Mouse (Mus musculus) T-helper 2 cell (primary cell): ENCODE measurements around the gene Ubl5.

Experiments
- in situ Hi-C: fragments of 300-600 bp; cut with MboI, MseI; formaldehyde crosslinking; loops from one replicate; pipeline ENCODE4 v1.15.1; 2025; ENCODE audit warnings: high pct_unique_total_duplicates

The Ubl5 gene

DNA sequence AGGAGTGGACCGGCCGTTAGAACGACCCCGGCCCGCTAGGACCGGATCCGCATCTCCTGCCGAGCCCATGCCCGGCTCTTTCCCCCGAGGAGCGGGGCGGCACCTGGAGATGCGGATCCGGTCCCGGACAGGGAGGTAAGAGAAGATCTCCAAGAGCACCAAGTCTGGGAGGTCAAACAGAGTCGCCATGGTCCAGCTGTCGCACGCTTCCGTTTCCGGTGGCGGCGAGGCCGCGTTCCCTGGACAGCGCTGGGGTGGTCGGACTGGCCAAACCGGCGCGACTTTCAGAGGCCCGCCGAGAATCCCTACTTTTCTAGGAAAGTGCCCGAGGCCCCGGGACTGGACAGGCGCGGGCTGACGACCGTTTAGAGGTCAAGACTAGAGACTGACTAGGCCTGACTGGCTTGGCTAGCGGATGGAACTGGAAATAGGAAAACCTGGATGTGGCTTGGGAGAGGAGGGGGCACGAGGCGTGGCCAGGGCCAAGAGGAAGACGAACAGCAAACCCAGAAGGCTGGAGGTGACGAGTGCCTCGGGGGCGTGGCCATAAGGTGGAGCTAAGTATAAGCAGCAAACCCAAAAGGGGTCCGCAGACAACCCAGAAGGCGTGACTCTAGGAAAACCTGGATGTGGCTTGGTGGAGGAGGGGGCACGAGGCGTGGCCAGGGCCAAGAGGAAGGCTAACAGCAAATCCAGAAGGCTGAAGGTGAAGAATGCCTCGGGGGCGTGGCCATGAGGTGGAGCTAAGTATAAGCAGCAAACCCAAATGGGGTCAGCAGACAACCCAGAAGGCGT is at the start of gene Ubl5:
Ubl5 (plus strand) TSS at position 778 of the 795 bp plus-strand sequence.
- in situ Hi-C loops, result loop anchor here (25.0 kb wide), 1 partner anchor 495 kb away; the partner anchor contains the start of genes Cdc37 and Tyk2

DNA sequence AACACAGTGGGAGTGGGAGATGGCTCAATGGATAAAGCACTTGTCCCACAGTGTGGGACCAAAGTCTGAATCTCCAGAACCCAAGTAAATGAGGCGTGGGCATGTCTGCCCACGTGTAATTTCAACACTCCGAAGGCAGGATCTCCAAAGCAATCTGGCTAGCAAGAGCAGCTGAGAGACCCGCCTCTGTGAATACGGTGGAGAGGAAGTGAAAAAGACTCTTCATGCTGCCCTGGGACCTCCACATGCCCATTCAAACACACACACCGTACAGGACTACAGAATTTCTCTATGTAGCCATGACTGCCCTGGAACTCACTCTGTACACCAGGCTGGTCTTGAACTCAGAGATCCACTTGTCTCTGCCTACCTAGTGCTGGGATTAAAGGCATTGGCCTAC is 41.4 kb upstream of the Ubl5 start:
- in situ Hi-C loops, result no loop called here

DNA sequence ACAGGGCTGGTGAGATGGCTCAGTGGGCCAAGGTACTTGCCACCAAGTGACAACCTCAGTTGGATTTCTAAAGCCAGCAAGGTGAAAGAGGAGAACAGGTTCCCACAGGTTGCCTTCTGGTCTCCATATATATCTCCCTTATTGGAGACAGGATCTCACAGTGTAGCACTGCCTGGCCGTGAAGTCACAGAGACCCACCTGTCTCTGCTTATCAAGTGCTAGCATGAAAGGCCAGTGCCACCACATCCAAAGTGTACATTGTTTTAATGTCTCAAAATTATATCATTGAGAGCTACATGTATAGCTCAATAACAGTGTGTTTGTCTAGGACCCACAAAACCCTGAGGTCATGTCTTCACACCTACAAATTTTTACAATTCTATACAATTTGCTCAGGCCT is 36.4 kb upstream of the Ubl5 start:
- in situ Hi-C loops, result no loop called here

DNA sequence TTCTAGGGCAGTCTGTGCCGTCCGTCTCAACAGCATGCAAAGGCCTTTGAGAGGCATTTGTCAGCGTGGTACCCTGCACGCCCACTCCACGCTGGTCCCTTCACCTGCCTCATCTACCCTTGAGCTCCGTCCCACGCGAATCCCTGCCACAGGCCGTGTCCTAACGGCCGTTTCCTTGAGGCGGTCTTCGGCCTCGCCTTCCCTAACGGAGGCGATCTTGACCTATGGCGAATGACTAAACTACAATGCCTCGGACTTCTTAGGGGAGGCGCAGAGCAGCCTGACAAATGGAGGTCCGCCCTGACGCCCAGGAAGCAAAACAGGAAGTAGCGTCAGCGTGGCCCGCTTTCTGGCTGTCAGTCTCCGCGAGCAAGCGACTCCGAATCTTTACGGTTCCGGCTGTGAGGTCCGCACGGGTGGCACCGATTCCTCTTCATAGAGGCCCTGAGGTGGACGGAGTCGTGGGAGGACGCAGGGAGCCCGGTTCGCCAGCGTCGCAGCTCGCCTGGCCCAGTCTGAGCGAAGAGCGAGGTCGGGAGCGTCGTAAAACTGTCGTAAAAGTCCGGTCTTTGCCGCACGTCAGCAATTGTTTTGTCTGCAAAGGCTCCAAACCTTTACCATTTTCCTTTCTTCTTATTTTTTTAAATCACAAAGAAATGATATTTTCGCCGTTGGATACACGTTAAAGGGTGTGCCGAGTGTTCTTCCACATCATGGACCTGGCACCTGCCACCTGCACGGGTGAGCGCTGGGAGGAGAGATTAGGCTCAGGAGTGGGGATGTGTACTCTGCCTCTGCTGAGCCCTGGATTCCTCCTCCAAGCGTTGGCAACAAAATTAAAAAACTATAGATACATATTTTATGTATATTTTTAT is 35.3 kb upstream of the Ubl5 start:
- in situ Hi-C loops, result no loop called here

DNA sequence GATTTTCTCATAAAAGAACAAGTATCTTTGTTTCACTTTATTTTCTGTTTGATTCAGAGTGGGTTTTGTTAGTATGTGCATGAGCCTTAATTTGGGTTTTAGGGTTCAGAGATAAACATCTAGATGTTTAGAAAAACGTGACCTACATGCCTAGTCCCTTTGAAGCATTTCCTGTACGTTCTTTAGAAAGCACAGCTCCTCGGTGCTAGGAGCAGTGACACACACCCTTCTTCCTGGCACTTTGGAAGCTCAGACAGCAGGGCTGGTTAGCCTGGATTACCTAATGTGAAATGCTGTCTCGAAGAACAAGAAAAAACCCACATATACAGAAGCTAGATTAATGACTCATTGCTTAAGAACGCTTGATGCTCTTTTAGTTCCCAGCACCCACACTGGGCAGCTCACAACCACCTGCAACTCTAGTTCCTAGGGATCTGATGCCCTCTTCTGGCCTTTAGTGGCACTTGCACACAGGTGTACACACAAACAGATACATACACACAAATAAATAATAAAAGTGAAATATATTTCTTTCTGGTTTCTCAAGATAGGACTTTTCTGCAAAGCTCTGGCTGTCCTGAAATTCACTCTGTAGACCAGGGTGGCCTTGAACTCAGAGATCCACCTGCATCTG is 32.7 kb upstream of the Ubl5 start:
- in situ Hi-C loops, result no loop called here

DNA sequence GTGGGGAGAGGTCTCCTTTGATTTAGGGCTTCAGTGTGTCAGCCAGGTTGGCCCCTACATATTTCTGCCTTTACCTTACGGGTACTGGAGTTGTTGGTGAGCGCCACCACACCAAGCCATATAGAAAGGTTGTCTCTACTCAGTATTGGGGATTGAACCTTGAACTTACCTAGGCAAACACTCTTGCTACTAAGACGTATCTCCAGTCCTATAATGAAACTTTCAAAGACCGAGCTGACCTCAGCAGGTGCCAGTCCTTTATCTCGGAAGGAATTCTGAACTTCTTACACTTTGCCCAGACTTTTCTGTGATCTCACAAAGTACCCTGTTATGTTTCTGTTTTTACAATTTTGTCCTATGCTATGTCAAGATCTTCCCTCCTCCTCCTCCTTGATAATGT is 30.7 kb upstream of the Ubl5 start:
- in situ Hi-C loops, result no loop called here

DNA sequence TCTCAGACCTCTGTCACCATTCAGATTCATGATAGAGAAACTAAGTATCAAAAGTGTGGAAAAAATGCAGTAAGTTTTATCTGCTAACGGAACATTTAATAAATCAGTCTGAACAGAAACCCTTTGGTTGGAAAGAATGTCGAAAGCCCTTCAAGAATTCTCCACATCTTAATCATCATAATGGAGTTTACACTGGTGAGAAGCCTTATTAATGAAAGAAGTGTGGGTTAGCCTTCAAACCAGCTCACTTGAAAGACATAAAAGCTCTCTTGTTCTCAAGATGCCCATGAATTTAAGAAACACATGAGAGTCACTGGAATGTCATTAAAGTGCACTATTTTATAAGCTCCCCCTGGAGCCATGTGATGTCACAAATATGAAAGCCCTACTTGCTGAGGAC is 26.0 kb upstream of the Ubl5 start:
- in situ Hi-C loops, result no loop called here

DNA sequence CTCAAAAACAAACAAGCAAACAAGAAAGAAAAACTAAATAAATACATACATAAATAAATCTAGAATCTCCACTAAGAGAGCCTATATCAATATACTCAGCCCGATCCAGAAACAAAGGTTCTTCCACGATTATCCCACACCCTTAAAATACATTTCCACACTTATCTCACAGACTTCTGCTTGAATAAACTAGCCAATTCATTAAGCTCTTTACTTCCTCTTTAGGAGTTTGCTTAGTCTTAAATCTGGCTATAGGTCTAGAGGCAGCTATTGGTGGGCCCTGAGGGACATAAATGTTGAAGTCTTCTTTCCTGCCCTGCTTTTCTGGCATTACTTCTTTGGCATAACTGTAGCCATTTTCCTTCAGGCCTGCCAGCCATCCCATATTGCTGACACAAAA is 11.3 kb upstream of the Ubl5 start:
- in situ Hi-C loops, result loop anchor here (25.0 kb wide), 1 partner anchor 506 kb away; the partner anchor contains the start of genes Cdc37 and Tyk2

DNA sequence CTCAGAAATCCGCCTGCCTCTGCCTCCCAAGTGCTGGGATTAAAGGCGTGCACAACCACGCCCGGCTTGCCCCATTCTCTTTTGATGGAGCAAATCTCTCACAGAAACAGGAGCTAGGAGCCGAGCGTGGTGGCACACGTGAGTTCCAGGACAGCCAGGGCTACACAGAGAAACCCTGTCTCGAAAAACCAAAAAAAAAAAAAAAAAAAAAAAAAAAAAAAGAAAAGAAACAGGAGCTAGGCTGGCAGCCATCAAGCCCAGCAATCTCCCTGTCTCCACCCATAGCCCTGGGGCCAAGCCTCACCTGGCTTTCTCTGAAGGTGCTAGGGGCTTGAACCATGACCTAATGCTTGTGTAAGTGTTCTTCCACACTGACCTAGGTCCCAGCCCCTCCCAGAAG is 7.0 kb upstream of the Ubl5 start:
- in situ Hi-C loops, result loop anchor here (25.0 kb wide), 1 partner anchor 502 kb away; the partner anchor contains the start of genes Cdc37 and Tyk2

DNA sequence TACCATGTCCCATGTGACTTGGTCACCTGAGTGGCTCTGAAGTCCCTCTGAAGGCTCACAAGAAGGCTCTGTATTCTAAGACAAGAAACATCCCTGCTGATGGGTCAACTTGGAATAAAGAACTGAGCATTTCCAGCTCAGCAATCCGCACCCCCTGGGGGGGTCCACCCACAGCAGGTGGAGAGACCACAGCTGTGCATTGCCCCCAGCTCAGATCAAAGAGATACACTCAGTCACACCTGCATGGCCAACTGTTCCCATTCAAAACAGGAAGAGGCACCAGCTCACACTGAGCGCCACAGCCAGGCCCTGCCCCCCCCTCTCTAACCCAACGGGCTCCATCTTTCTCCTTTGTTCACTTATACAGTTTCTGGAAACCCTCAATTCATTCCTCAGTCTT is 6.4 kb upstream of the Ubl5 start:
- in situ Hi-C loops, result loop anchor here (25.0 kb wide), 1 partner anchor 501 kb away; the partner anchor contains the start of genes Cdc37 and Tyk2

DNA sequence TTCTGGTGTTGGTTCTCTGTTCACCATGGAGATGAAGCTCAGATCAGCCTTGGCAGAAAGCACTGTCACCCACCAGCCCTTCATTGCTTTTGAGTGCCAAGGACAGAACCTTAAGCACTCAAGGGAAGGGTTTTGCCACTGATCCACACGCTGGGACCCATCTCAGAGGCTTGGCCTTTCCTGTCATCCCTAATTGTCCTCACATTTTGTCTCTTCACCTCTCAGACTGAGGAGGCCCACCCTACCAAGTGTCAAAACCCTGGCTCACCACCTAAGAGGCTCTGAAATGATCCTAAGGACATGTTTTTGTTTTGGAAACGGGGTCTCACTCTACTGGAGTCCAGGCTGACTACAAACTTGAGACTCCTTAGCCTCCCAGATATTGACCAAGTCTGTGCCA is 5.9 kb upstream of the Ubl5 start:
- in situ Hi-C loops, result loop anchor here (25.0 kb wide), 1 partner anchor 501 kb away; the partner anchor contains the start of genes Cdc37 and Tyk2

DNA sequence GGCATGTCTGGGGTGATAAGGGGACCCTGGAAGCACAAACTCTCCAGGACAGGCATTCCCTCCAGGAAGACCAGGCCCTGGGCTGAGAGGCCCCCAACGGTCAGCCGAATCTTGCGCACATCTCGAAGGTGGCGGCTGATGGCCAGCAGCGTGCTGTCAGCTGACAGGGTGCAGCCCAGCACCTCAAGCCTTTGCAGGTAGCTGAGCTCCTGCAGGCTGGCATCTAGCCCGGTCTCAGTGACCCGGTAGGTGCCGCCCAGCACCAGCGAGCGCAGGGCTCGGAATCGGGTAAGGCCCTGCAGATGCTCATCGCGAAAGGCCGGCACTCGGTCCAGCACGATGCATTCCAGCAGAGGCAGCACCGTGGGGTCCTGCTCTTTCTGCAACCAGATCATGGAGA is 4.1 kb upstream of the Ubl5 start:
- in situ Hi-C loops, result loop anchor here (25.0 kb wide), 1 partner anchor 499 kb away; the partner anchor contains the start of genes Cdc37 and Tyk2

DNA sequence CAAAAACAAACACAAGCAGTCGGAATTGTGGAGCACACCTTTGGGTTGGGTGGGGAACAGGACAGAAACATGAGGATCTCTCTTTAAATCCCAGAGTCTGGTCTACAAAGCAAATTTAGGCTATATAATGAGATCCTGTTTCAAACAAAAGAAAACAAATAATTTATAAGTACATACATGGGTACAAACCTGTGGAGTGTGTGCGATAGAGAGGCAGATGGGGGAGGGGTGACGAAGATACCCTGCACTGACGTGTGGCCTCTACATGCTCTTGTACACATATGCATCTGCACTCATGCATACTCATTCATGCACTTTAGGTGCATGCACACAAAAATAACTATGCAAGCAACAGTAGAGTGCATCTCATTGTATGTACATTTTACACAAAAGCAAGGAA is 3.2 kb upstream of the Ubl5 start:
- in situ Hi-C loops, result loop anchor here (25.0 kb wide), 1 partner anchor 498 kb away; the partner anchor contains the start of genes Cdc37 and Tyk2

DNA sequence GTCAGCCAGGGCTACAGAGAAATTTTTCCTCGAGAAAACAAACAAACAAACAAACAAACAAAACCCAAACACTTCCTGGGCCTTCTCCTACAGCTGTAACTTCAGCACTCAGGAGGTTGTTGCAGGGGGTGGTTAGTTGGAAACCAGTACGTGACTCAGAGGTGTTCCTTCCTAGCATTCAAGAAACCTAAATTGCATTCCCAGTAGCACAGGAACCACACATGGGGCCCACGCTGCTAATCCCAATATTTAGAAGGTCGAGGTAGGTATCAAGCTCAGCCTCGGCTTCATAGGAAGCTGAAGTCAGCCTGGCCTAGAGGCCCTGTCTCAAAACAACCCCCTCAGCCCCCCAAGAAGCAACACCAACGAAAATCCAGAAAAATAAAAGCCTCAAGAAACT is 1.2 kb upstream of the Ubl5 start:
- in situ Hi-C loops, result loop anchor here (25.0 kb wide), 1 partner anchor 496 kb away; the partner anchor contains the start of genes Cdc37 and Tyk2

DNA sequence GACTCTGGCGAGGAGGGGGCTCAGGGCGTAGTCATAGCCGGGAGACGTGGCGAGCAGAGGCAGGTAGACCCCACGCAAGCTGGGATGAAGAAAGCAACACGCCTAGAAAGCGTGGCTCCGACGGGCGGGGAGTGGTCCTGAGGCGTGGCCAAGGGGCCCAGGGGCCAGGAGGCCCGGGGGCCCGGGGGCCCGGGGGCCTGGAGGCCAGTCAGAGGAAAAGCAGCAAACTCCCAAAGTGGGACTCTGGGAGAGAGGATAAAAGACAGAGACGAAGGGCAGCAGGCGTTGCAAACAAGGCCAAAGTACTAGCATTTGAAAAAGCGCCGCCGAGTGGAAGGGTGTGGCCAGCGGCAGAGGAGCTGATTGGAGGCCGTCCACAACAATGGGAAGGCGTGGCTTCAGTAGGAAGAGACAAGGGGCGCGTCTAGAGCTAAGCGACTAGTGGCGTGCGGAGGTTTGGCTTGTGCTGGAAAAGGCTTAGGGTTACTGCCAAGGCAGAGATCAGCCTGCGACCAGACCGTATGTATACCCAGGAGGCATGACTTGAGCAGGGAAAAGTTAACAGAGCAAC is 303 bp downstream of the Ubl5 start:
- in situ Hi-C loops, result loop anchor here (25.0 kb wide), 1 partner anchor 494 kb away; the partner anchor contains the start of genes Cdc37 and Tyk2

DNA sequence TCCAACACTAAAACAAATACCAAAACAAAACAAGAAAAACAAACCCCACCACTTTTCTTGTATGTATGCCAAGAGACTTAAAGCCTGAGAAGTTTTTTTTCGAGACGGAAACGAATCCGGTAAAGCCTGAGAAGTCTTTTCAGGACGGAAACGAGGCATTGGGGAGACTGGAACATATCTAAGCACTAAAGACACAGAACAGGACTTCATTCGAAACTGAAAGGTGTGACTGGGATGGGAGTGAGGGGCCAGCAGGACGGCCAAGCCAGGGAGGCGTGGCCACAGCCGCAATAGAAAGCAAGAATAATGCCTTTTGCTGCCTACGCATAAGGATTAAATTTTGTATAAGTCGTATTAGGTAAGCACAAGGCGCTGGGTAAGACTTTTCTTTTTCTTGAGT is 1.1 kb downstream of the Ubl5 start:
- in situ Hi-C loops, result loop anchor here (25.0 kb wide), 1 partner anchor 494 kb away; the partner anchor contains the start of genes Cdc37 and Tyk2

DNA sequence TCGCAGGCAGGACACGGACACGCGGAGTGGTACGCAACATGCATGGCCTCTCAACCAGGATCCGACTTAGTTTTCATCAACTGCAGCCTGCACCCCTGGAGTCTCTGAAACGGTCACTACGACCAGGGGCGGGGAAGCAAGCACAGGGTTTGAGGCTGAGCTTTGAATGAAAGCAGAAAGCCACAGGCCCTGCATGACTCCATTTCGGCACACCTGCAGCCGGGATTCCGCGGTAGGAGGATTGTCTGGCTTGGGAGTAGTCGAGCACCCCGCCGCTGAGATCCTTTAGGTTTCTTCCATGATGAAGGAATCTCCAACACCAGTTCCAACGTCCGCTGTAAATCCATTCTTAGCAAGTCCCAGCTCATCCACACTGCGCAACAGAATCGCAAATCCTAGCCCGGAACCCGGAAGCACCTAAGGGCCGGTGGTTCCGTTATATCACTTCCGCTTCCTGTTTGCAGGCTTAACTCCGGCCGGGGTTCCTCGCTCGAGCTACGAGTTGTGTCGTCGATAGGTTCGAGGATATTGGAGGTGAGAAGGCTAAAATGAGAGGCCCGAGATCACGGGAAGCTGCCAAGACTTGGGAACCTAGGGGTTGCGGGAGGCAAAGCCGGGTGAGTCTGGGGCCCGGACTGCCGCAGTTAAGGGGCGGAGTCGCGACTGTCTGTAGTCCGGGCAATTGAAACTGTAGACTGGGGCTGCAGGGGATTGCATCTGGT is 1.8 kb downstream of the Ubl5 start, which contains the start of gene Fbxl12:
Fbxl12 (minus strand) TSS at position 408 of the 722 bp plus-strand sequence.
- in situ Hi-C loops, result loop anchor here (25.0 kb wide), 1 partner anchor 493 kb away; the partner anchor contains the start of genes Cdc37 and Tyk2

DNA sequence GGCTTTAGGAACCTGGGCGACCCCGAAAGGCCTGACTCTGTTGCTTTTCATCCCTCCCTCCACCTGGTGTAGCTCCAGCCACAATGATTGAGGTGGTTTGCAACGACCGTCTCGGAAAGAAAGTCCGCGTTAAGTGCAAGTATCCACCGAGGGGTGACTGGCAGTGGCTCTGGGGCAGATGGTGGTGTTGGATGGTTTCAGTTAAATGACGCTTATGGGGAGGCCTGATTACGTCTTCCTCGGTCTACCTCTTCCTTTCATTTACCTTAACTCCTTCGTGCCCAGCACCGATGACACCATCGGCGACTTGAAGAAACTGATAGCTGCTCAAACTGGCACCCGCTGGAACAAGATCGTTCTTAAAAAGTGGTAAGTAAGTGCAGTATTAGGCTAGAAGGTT is 2.4 kb downstream of the Ubl5 start:
- in situ Hi-C loops, result loop anchor here (25.0 kb wide), 1 partner anchor 492 kb away; the partner anchor contains the start of genes Cdc37 and Tyk2

DNA sequence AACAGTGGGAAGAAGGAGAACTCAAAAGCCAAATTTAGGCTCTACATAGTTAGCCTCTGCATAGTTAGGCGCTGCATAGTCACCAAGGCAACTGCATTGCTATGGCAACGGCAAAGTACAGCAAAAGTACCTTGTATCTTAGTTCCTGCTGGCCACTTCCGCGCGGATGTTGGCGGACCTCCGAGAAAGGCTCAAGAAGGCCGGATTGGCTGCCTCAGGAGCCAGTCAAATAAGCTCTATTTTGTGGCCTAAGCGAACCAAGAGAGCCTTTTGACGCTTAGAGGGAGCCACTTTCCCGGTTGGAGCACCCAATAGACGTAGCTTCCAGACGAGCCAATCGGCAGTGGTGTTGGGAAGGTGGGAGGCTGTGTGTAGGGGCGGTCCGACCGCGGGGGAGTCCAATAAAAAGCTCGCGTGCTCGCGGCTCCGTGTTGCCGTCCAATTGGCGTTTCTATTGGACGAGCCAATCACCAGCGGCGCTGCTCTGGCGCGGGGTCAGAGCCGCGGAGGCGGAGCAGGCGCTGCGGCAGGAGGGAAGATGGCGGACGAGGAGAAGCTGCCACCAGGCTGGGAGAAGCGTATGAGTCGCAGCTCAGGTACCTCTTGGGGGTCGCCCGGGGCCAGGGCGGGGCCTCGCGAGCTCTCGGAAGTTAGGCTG is 9.1 kb downstream of the Ubl5 start, which contains the start of gene Pin1:
Pin1 (plus strand) TSS at position 494 of the 658 bp plus-strand sequence.
- in situ Hi-C loops, result loop anchor here (5.0 kb wide), 1 partner anchor 189 kb away; the partner anchor contains the start of gene Zfp26
